Mouse (Mus musculus) frontal cortex, adult (tissue): ENCODE data around the gene Flnb.

Experiments
- ATAC-seq: cut with Nextera tagmentation; 2 replicates; pipeline ENCODE4 v1.9.2; 2017; ENCODE audit warnings: mild to moderate bottlenecking, moderate library complexity, mixed read lengths; ENCODE audit not compliant: low TSS enrichment

Gene Flnb

DNA sequence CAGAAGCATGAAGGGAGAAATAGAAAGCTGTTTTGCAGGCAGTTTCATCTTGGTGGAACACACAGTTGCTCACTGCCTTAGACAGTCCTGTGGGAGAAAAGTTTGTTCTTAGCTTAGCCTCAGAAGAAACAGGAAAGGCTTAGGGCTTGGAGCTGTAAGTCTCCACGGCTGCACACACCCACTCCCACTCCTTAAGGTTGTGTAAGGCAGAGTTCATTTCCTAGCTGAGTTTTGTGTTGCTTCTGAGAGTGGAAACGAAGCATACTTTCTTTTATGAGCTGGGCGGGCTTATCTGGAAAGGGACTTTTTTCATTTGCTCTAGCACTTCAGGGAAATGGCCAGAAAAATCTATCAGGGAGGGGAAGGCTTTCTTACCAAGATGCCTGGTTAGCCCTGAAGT is 82.2 kb downstream of the Flnb start:
- peak; percentile 38; the same call in 1 of the 2 replicates for ATAC-seq

DNA sequence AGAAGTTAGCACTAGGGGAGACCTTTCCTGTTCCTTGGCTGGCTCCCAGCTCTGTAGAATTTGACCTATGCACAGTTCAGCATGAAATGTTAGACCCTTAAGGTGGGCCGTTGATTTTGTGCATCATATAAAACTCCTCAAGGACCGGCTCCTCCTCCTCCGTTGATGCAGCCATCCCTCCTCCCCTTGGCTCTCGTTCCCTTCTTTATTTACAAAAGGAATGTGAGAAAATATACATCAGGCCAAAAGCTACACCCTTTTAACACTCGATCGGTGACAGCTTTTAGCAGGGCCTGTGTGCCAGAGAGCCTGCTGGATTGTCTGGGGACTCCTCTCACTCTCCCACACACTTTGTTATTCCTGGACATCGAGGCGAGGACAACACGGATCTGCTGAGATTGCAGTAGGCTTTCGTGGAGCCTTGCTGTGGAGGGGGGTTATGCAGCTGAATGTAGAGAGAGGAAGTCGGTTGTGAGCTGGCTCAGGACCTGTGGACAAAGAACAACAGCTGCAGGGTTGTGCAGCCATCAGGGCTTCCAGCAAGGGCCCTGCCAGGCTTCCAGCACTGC is 82.8 kb downstream of the Flnb start:
- ATAC-seq: peak; percentile 89

DNA sequence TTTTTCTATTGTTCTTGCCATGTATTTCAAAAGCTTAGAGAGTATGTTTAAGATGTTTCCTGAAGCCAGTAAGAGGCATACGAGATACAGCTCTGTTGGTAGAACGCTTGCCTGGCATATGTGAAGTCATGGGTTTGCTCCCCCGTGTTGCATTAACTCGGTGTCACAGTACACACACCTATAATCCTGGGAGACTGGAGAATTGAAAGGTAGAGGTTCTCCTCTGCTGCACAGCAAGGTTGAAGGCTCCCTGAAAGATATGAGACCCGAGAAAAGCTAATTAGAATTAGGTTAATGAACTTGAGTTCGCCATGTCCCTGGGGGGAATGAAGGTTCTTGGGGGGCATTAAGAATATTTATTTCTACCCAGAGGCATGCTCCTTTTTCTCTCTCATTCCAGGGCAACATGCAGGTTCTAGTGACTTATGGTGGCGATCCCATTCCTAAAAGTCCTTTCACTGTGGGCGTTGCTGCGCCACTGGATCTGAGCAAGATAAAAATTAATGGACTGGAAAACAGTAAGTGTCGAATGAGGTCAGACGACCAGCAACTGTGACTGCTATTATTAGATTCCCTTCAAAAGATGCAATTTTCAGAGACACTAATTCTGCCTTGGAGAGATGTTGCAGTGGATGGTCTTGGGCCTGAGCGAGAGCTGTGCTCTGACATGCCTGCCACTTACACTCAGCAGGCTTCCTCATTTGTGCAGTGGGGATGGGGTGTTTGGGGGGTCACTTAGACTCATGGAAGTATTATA is 83.9 kb downstream of the Flnb start:
- ATAC-seq: no peak

DNA sequence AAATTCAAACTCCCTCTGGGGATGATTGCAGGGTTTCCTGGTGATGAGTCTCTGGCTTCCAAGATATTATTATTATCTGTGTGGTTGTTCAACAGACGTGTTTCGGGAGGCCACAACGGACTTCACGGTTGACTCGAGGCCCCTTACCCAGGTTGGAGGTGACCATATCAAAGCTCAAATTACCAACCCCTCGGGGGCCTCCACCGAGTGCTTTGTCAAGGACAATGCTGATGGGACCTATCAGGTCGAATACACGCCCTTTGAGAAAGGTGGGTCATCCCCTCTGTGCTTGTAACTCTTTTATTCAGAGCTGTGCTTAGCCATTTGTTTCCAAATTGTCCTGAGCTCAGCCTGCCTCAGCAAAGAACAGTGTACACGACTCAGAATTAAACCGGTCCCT is 89.3 kb downstream of the Flnb start:
- ATAC-seq: no peak

DNA sequence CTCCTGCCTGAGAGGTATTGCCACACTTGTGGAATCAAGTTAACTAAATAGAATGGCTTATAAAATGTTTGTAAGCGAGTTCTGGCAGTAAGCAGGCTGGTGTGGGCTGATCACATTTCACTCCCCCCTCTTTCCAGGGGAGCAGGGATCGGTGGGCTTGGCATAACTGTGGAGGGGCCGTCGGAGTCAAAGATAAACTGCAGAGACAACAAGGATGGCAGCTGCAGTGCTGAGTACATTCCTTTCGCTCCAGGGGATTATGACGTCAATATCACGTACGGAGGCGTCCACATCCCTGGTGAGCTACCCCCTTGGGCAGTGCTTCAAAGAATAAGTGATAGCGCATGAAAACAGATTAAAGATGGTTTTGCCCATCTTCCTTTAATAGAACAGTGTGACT is 91.7 kb downstream of the Flnb start:
- ATAC-seq: no peak

DNA sequence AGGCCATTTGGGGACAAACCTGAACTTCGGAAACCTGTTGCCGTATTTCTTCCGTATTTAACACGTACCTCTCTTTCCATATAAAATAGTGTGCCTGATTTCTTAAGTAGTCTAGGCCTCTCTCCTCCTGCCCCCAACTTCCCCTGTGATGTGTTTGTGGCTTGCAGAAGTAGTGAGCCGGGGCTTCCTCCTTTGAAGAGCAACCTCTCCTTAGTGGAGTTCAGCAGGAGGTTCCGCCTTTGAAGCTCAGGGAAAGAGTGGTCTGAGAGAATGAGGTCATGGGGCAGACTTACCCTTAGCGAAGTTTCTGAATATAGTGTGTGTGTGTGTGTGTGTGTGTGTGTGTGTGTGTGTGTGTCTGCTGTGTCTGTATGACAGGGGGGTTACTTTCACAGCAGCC is 96.1 kb downstream of the Flnb start:
- ATAC-seq: no peak

DNA sequence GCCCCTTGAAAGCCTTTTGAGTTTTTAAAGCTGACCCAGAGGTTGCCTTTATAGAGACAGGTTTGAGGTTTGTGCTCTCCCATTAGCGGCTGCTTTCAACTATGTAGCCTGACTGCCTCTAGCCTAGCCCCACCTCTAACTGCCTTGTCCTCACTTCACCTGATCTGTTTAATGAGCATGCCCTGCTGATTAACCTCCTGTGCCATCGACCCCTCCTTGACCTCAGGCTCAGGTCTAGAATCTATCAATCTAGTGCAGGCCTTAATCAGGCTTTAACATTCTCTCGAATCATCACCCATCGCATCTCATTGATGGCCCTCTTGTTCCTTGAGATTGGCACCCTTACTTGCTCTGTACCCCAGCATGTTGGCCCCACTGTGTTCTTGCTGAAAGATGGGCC is 96.7 kb downstream of the Flnb start:
- no peak for ATAC-seq

DNA sequence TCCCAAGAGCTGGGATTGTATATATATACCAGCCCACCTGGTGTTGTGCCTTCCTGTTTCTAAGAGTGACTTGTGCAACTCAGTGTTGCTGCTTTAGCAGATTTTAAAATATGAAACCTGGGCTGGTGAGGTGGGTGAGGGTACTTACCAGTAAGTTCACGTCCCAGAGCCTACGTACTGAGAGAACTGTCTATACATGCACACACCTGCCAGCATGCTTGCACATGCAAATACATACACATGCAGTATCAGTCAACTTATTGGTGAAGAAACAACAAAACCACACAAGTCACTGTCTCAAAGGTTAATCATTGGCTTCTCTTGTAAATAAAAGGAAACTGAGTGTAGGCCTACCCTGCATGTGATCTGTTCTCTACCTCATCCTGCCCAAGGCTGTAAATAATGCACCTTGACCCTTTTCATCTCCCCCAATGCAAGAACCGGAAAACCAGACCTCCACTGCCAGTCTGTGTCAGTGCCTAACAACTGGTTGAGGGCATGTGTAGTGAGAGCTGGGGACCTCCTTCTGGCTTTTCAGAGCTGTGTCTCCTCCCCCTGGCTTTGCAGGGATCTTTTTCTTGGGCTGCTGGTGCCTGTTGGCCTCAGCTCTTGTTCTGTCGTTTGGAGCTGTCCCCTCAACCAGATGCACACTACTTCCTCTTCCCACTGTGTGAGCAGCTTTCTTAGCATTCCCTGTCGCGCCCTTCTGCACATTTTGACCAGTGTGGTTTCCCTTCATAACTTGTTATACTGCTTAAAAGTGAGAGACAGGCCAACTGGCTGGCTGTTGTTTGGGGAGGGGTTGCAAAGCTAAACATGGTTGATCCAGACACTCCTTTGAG is 100.6 kb downstream of the Flnb start:
- ATAC-seq: no peak

DNA sequence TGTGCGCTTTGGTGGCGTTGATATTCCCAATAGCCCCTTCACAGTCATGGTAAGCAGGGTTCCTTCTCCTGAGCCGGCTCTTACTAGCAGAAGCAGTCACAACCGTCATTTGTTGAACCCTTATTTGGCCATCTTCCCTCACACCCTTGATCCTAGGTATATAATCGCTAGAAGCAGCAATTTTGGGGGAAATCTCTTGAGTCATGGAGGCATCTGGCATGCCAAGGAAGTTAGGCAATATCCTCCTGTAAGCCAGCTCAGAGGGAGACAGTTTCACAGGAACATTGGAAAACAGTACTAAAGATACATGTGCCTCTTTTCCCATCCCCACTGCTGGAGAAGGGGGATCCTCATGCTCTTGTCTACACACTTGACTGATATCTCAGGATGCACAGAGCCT is 101.6 kb downstream of the Flnb start:
- ATAC-seq: peak; percentile 67

DNA sequence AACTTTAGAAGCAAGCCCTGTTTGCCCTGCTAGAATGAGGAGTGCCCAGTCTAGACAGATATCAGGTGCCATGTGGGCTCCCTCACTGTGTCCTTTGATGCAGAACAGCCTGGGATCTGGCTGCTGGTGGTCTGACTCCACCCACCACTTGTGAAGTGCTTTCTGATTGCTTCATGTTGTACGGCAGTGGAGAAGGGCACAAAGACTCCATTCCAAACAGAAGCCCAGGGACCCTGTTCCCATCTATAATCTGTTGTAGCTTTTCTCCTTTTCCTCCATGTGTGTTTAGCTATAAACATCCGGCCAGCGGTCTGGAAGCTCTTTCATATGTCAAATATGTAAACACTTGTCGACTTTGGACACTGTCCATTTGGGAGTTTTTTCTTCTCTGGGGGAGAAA is 102.2 kb downstream of the Flnb start:
- ATAC-seq: no peak

DNA sequence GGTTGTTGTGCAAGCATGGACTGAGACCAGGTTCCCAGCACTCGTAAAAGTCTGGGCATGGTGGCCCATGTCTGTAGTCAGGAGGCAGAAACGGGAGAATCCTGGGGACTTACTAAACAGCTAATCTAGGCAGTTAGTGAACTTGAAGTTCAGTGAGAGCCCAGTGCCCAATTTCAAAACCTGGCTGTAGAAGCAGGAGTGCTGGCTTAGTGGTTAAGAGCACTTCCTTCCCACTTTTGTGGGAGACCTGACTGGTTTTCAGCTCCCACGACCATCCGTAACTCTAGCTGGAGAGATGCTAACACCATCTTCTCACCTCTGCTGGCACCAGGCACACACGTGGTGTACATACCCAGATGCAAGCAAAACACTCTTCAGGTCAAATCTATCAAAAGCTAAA is 103.7 kb downstream of the Flnb start:
- ATAC-seq: no peak

DNA sequence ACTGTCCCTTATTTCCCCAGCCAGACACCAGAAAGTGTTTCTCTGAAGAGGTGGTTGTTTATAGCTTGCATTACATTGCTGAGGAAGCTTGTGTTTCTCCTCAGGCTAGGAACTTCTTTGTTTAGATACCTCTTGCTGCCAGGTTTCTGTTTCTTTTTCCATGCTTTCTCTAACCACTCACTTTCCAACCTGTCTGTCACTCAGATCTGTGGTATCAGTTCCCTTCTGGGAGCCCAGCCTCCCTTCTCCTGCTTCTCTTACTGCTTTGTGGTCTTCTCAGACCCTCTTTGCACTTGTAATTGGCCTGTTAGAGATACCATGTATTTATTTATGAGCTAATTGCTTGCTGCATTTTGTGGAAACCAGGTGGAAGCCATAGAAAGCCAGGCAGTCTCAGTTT is 105.9 kb downstream of the Flnb start:
- ATAC-seq: no peak

DNA sequence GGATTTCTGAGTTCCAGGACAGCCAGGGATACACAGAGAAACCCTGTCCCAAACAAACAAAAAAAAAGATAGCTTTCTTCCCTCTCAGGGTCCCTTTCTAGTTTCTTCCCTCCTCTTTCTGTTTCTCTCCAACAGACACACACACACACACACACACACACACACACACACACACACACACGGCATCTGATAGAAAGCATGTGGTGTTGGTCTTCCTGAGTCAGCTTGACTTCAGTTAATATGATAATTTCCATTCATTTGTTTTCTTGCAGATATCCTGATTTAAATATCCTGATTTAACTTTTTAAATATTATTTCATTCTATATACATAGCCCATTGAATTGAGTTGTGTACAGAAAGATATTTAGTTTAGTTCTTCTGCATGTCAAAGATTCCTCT is 110.6 kb downstream of the Flnb start:
- no peak for ATAC-seq

DNA sequence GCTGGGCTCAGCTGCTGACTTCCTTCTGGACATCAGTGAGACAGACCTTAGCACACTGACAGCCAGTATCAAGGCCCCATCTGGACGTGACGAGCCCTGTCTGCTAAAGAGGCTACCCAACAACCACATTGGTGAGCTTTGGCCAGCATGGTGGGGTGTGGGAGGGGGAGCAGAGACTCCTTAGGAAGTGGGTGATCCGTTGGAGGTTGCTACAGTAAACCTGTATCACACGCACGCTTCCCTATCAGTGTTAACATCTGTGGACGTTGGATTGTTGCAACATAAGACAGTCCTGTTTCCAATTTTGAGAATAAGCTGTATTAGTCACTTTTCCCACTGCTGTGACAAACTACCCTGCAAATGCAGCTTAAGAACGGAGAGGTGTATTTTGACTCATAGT is 111.3 kb downstream of the Flnb start:
- ATAC-seq: no peak

DNA sequence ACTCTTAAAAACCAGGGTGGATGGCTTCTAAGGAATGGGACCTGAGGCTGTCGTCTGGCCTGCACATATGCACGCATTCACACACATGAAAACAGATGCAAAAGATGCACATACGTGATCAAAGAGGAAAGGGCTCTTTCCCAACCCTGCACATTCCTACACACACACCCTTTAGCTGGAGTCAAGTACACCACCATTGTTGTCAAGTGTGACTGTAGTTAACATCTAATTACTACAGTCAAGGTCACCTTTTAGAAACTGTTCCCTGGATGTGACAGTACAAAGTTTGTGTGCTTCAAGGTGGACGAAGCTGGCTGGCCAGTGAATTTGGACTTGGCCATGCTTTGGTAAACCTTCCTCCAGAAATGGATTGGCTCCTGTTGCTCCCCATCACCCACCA is 114.4 kb downstream of the Flnb start:
- ATAC-seq: no peak

DNA sequence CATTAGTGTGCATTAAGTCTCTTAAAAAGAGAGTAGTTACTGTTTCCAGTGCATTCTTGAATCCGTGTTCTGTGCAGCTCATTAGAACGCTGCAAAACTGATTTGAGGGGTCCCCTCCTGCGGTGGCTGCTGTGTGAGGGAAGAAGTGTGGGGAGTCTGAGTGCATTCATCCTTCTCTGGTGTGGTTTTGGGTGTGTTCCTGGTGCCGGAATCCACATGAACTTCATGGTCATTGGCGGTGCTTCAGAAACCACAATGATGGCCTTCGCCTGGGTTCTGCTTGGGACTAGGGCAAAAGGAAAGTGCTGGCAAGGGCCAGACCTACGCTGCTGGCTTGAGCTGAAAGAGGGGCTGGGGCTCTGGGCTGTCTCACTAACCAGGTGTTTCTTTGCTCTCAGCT is 116.4 kb downstream of the Flnb start:
- ATAC-seq: no peak

DNA sequence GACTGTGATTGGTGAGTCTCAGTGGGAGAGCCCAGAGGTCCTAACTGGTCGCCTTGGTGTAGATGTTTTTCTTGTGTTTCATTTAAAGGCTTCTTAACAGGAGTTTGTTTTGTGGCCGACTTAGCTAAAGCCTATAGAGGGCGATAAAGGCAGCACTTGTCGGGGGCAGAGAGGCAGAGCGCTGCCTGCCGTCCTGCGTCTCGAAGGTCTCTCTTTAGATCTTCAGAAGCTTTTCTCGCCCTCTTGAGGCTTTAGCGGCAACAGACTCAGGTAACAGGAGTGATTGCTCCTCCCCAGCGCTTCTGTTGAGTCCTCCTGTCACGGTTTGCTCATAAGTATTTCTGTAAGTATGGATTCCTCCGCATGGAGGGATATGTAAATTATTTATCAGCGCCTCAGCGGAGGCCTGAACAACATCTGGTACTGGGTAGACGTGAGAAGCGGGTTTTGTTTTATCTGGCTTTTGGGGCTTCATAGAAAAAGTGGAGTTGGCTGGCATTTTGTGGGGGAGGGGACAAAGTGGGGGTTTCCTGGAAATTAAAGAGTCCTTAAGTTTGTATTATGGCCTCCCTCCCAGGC is 119.4 kb downstream of the Flnb start:
- peak; percentile 94 for ATAC-seq

DNA sequence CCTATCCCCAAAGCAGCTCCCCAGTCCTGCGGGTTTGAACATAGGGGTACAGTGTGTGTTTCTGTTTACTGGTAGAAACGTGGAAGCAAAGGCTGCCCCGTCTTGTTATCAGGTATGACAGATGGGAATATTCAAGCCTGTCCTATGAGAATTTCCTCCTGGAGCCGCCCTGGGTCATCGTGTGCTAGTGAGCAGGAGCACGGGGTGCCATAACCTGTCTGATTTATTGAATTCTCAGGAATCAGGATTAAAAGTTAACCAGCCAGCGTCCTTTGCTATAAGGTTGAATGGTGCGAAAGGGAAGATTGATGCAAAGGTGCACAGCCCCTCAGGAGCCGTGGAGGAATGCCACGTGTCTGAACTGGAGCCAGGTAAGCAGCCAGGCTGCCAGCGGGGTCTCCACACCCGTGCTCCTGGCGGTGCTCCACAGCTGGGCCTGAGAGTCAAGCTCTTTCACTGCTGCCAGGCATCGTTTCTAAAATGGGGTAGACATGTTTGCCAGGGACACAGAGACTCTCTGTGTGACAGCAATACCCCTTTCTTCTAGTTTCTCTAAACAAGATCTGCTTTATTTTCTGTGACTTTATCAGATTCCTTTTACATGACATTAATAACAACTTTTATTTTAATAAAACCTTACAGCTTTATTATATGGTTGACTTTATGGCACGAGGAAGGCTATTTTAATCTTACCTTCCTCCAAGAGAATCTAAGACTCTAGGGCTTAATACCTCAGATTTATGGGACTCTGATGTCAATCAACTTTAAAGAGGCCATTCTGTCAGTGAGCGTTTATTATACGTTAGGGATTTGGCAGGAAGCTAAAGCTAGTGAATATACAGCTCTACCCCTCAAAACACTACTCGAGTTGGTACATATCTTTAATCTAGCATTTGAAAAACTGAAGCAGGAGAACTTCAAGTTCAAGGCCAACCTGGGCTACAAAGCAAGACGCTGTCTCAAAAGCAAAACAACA is 121.3 kb downstream of the Flnb start:
- ATAC-seq: no peak

DNA sequence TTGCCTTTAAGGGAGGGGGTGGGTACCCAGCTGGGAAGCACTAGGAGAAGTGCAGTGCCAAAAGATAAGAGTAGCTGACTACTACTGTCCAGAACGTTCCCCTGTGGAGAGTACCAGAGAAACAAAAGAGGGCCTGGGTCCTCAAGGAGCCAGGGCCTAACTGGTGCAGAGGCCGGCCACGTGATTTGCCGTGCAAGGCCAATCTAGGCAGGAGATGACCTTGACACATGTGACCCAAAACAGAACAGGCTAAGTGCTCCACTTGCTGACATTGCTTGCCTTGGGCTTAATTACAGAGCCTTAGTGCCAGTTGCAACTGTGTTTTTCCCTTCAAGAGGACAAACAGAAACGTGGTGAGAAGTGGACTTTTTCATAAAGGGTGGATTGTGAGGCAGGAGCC is 123.7 kb downstream of the Flnb start:
- ATAC-seq: no peak

DNA sequence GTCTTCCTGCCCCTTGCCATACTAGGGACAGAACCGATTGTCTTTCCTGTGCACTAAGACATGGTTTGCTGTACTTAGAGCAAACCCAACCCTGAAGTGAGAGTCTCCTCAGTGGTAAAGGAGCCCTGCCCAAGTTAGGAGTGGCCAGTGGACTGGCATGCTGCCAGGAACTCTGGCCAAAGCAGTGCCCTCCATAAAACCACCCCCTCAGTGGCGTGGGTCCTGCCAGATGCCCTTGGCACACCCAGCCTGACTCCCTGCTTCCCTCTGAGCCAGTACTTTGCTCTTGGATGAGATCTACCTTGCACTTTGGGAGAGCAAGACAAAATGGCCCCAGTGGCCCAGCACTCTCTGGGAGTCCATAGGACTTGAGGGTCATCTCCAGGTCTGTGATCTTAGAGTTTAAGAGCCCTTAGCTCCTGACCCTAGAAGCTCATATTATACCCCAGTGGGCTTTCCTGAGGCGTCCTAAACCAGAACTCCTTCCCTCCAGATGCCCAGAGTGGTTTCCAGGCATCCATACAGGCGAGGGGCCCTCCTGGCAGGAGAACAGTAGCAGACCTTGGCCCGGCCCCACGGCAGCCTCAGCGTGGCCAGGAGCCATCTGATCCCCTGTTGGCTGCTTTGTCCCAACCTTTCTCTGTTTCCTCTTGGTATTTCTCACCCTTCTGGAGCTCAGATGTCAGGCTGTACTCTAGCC is 125.5 kb downstream of the Flnb start:
- no peak for ATAC-seq

DNA sequence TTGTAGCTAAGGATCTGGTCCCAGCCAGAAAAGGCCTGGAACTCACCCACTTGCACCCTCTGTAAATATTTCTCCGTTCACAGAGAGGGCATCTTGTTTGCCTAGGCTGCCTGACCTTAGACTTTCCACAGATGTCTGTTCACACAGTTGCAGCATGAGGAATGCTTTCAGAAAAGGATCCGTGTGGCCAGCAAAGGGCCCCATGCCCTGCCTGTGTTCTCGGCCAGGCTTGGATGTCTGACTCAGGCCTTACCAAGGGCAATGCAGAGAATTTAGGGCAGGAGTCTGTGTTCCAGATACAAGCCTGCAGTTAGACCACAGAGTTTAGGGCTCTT is 126.0 kb downstream of the Flnb start:
- no peak for ATAC-seq
